Mouse (Mus musculus) frontal cortex, adult 2 months (tissue): Measurements from ENCODE around the gene Ggt5. TPM values are rescaled to one million over a fixed set of nuclear protein-coding genes. Genes with fewer than 3 reads are reported as not detected.
A peak's percentile ranks its signal among the peaks of the same experiment; 100 is the strongest.

Experiments
- DNase-seq, 2 experiments: peaks; one replicate each; pipeline ENCODE4 v3.0.0; 2022; ENCODE audit warnings: low spot score in 1 of 2; ENCODE audit errors: extremely low spot score in 1 of 2
- polyA plus RNA-seq: library from polyadenylated mRNA; depleted of rRNA; stranded (reverse); fragments of >200 nt; gene quantifications from 2 replicates; pipeline ENCODE4 v1.2.3, GENCODE M21; 2012

The Ggt5 gene
- polyA plus RNA-seq, 1 experiment: 4.7 TPM

- no peak for DNase-seq
These were observed 21.1 kb upstream of the Ggt5 start for GRCm38 (mm10) chr10:75568029-75568428.

- DNase-seq: no peak
These were observed 20.7 kb upstream of the Ggt5 start for GRCm38 (mm10) chr10:75568441-75568840.

GRCm38 (mm10) chr10:75568851-75569250 is 20.3 kb upstream of the Ggt5 start:
- DNase-seq: no peak

GRCm38 (mm10) chr10:75570981-75571657 is 18.0 kb upstream of the Ggt5 start:
- no peak for DNase-seq

GRCm38 (mm10) chr10:75571937-75572336 is 17.2 kb upstream of the Ggt5 start:
- no peak for DNase-seq

GRCm38 (mm10) chr10:75573181-75573580 is 16.0 kb upstream of the Ggt5 start:
- no peak for DNase-seq

GRCm38 (mm10) chr10:75573965-75574364 is 15.2 kb upstream of the Ggt5 start:
- no peak for DNase-seq

- no peak for DNase-seq
These were observed 10.0 kb upstream of the Ggt5 start for GRCm38 (mm10) chr10:75579129-75579528.

- peak; percentile 77 to 97 for DNase-seq
These were observed 3.1 kb upstream of the Ggt5 start for GRCm38 (mm10) chr10:75585876-75586552.

- DNase-seq: no peak
These were observed 2.6 kb upstream of the Ggt5 start for GRCm38 (mm10) chr10:75586553-75586879.

- DNase-seq: no peak
These were observed 1.4 kb upstream of the Ggt5 start for GRCm38 (mm10) chr10:75587781-75588180.

- DNase-seq: no peak
These were observed 804 bp upstream of the Ggt5 start for GRCm38 (mm10) chr10:75588336-75588735.

- DNase-seq: no peak
These were observed 511 bp downstream of the Ggt5 start for GRCm38 (mm10) chr10:75589651-75590050.

- DNase-seq: peak in 1 of 2 experiments; percentile 12
These were observed 2.2 kb downstream of the Ggt5 start for GRCm38 (mm10) chr10:75591211-75591894.

GRCm38 (mm10) chr10:75592585-75592984 is 3.4 kb downstream of the Ggt5 start:
- DNase-seq: no peak

GRCm38 (mm10) chr10:75595981-75596380 is 6.8 kb downstream of the Ggt5 start:
- no peak for DNase-seq

- DNase-seq: no peak
These were observed 11.1 kb downstream of the Ggt5 start for GRCm38 (mm10) chr10:75600189-75600730.

- no peak for DNase-seq
These were observed 16.2 kb downstream of the Ggt5 start for GRCm38 (mm10) chr10:75605162-75605846.

GRCm38 (mm10) chr10:75607253-75607652 is 18.1 kb downstream of the Ggt5 start:
- DNase-seq: no peak

- DNase-seq: no peak
These were observed 19.8 kb downstream of the Ggt5 start for GRCm38 (mm10) chr10:75608975-75609374.

GRCm38 (mm10) chr10:75610486-75610885 is 21.3 kb downstream of the Ggt5 start:
- no peak for DNase-seq
